Mouse (Mus musculus): ENCODE measurements around the gene Bbs9.

Bbs9 gene

GRCm38 (mm10) chr9:22468170-22468898 lies 7.2 kb upstream of the Bbs9 start:
- DNase-seq (ENCODE audit: low spot score): peak; percentile 91

DNA sequence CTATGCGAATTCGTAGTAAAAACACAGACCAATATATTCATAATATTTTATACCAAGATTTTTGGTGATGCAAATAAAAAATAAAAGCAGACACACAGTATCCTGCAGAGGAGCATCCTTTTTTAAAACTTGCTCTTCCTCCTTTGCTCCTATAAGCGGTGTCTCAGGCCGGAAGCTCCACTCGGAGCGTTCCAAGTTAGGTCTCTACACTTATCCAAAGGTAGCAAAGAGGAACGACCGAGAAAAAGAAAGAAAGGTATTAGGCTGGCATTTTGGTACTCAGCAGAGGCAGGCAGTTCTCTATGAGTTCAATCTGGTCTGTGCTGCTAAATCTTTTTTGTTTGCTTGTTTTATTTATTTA lies 6.6 kb upstream of the Bbs9 start:
- no peak for DNase-seq (ENCODE audit: low spot score)

DNA sequence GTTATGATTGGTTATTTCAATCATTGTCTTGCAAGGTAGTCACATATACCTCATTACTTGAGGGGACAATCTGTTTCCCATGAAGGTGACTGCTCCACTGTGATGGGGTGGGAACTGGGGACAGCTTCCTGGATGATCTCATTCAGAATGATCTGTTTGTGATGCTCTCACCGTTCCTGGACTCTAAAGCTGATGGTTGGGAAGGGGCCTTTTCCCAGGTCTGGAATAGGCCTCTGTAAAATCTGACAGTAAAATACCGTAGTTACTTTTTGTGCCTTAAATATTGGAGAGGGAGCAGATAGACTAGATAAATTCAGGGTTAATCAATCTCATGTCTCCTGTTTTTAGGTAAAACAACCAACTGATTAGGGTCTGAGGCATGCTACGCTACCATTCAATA lies 5.9 kb upstream of the Bbs9 start, which contains the start of gene Rp9:
TSS of gene Rp9 (minus strand) at position 101 of the 400 bp plus-strand sequence.
- no peak for DNase-seq (ENCODE audit: low spot score)

DNA sequence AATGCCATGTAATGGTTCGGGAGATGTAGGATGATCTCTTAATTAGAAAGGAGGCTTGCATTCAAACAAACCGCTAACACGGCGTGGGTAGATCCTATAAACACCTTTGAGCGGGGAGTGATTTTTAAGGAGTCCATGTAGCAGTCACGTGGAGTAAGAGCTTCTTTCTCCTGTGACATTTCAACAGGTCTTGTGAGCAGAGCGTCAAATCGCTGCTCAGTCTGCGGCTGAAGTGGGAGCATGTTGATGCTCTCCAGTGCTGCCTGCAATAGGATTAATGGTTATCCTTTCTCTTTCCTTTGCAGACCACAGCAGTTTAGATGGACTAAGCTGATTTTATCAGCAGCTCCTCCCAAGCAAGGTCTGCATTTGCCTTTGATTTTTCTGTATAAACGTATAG lies 750 bp downstream of the Bbs9 start:
- DNase-seq (ENCODE audit: low spot score): peak; percentile 3

DNA sequence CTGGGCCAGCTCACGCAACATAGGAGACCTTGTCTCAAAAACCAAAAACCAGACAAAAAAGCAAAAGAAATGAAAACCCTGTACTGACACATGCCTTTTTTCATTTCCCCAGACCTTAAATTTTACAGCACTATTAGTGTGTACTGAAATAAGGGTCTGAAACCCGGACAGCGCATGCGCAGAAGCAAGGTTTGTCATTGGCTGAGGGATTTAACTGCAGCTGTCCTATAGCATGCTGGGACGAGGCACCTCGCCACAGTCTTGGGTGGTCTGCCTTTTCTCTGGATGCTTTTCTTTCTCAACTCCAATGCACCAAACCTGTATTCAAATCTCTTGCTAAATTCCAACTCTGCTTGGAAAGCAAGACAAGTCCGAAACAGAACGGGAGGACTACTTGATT lies 3.4 kb downstream of the Bbs9 start:
- no peak for DNase-seq (ENCODE audit: low spot score)

DNA sequence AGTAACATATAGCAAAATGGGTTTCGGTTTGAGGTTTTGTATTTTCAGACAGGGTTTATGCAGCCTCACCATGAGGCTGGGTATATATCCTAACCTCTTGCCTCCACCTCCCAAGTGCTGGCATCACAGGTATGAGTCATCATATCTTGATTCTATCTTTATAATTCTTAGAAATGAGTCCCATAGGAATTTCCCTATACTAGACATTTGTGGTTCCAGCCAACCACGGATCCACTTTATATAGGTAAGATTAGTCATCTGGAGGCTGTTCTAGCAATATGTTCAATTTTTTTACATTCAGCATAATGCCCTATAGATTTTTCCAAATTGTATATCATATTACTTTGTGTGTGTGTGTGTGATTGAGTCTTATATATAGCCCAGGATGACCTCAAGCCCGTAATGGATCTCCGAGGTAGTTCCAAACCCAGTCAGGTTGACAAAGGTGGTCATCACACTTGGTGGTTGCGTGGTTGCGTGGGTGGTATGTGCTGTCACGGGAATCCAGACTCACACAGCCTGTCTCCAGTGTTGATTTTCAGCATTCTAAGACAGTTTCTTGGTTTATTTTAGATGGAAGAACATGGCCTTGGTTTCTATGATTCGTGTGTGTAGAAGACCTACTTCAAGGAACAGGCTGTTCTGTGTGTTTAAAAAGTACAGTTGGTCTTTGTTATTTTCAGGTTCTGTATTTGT lies 8.5 kb downstream of the Bbs9 start:
- DNase-seq (ENCODE audit: low spot score): no peak

DNA sequence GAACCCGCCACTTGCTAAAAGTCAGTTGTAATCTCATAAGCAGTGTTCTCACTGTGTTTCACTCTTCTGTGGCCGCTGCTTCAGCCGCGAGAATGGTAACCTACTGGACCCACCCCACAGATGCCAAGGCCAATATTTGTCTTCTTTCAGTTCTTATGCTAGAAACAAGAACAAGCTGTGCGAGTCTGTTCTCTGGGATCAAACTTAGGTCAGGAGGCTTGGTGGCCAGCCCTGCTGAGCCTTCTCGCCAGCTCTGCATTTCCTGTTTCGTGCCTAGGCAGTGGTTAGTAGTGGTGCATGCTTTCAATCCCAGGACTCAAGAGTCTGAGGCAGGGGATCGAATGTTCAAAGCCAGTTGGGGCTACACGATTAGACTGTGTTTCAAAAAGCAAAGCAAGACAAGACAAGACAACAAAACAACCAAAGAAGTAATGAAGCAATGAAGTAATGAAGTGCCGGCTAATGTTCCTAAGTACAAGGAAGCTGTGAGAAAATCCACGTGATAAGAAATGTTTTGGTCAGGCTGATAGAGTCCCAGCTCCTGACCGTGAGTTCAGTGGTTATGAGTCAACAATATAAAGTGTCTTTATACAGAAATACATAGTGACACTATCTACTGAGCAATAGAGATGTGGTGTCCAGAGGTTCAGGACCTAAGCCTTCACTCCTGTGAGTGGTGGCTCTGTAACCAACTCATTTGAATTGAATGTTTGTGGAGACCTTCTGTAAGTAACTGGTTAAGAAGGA lies 9.2 kb downstream of the Bbs9 start:
- no peak for DNase-seq (ENCODE audit: low spot score)

DNA sequence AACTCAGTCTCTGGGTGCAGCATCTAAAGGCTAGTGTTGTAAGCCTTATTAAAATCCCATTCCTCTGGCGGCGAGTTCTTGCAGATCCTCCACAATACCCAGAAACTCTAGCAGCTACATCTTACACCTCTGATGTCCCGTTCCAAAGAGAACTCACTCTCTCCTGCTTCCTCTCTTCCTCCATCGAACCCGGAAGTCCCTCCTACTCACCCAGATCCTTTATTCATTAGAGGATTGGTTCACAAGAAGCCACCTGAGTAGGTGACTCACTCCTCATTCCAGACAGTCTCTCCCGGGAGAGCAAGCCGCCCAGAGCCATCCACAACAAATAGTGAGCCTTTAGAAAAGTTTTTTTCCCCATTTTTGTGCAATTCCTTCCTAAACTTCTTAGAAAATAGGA lies 10.7 kb downstream of the Bbs9 start:
- no peak for DNase-seq (ENCODE audit: low spot score)

- DNase-seq (ENCODE audit: low spot score): peak; percentile 24
Measured at GRCm38 (mm10) chr9:22488963-22489362, 13.4 kb downstream of the Bbs9 start.

DNA sequence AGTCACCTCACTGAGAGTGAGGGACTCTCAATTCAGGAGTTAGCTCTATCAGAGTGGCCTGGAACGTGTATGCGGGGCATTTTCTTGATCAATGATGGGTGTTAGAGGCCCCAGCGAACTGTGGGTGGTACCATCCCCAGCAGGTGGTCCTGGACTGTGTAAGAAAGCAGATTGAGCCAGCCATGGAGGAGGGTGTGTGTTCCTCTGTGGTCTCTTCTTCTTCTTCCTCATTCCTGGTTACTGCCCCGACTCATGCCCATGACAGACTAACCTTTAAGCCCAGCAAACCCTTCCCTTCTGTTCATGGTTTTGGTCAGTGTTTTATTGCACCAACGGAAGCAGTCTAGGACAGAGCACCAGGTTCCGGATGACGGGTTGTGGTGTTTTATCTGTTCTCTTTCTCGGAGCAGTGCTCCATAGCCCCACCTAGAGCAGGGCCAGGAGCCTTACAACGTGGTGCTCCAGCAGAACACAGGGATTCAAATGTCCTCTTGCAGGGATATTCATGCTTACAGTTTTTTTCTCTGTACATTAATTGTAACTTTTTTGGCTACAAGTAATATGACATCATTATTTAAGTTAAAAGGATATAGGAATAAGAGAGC lies 18.8 kb downstream of the Bbs9 start:
- no peak for DNase-seq (ENCODE audit: low spot score)

DNA sequence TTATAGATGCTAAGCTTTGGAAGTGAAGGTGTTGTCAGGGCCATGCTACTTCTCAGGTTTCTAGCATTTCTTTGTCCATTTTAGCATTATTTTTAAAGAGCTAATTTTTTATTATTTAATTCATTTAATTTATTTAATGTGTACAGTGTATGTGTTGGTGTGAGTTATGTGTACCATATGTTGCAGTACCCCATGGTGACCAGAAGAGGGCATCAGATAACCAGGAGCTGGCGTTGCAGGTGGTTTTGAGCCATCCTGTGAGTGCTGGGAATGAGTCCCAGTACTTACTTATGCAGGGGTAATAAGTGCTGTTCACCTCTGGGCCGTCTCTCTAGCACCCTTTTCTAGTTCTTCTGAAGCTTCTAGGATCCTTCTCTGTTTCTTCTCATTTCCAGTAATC lies 19.6 kb downstream of the Bbs9 start:
- no peak for DNase-seq (ENCODE audit: low spot score)

DNA sequence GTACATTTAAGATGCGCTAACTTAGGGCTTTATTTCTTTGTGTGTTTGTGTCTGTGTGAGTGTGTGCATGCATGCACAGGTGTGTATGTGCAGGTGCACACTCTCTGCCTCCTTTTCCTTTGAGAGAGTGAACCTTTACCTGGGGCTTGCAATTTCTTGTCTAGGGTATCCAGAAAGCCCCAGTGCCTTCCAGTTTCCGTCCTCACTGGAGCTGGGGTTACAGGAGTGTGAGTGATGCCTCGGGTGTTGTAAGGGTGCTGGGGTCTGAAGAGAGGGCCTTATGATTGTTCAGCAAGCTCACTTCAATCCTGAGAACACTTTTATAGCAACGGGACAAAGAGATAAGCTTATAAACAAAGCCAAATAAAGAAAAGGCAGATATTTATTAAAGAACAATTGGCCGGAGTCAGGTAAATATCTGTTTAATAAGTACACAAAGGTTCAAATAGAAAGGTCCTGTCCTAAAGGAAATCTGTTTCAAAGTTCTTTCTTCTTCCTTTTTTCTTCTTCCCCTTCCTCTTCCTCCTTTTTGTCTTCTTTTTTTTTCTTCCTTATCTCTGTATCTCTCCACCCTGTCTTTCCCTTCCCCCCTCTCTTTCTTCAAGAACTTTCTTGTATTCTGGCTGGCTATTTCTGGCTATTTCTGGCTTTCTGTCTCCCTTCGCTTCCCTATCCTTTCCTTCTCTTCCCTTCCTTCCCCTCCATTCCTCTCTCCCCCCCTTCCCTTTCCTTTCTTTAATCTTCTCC lies 21.7 kb downstream of the Bbs9 start:
- no peak for DNase-seq (ENCODE audit: low spot score)

GRCm38 (mm10) chr9:22502972-22503371 lies 27.5 kb downstream of the Bbs9 start:
- DNase-seq (ENCODE audit: low spot score): no peak

GRCm38 (mm10) chr9:22503581-22503980 lies 28.1 kb downstream of the Bbs9 start:
- DNase-seq (ENCODE audit: low spot score): no peak

- DNase-seq (ENCODE audit: low spot score): peak; percentile 24
Measured at GRCm38 (mm10) chr9:22505574-22505973, 30.1 kb downstream of the Bbs9 start.

- no peak for DNase-seq (ENCODE audit: low spot score)
Measured at GRCm38 (mm10) chr9:22515076-22515475, 39.6 kb downstream of the Bbs9 start.

GRCm38 (mm10) chr9:22518394-22519041 lies 43.0 kb downstream of the Bbs9 start:
- no peak for DNase-seq (ENCODE audit: low spot score)

- no peak for DNase-seq (ENCODE audit: low spot score)
Measured at GRCm38 (mm10) chr9:22523460-22523859, 47.9 kb downstream of the Bbs9 start.

DNA sequence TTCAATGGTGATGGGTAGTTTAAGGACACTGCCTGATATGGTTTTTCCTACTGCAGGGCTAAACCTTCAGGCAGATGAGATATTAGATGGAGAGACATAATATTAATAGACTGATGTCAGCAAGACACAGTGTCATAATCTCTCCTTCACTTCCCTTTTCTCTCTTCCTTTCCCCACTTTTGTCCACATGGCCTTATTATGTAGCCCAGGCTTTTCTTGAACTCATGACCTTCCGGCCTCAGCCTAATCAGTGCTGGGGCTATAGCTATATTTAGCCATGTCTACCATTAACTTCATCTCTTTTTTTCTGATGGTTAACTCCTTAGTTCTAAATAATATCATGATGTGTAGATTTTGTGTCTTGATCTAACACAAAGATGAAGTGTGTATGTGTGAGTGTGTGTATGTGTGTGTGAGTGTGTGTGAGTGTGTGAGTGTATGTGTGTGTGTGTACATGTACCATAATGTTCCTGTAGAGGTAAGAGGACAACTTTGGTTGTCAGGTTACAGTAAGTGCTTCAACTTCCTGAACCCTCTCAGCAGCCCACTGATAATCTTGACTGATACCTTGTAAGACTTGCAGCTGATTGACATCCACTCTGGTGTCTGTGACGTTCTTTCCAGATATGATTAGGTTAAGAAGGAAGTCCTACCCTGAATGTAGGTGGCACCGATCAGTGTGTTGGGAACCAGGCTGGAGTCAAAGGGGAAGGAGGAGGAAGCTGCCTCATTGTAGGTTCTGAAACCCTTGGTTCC lies 55.4 kb downstream of the Bbs9 start:
- no peak for DNase-seq (ENCODE audit: low spot score)

GRCm38 (mm10) chr9:22532112-22532511 lies 56.6 kb downstream of the Bbs9 start:
- DNase-seq (ENCODE audit: low spot score): no peak
